Mouse (Mus musculus) E14TG2a.4 (cell line): ENCODE results near the gene Slc35d3.

Experiments
- CTCF ChIP-seq: conservative IDR thresholded peaks from 2 replicates; pipeline ENCODE4 v1.5.1; 2014; ENCODE audit warnings: low read length
- NANOG ChIP-seq: IDR thresholded peaks from 2 replicates; pipeline ENCODE4 v1.6.1; 2014; ENCODE audit warnings: borderline replicate concordance, low read length, mixed read lengths
- POU5F1 ChIP-seq: IDR thresholded peaks from 2 replicates; pipeline ENCODE4 v1.6.1; 2014; ENCODE audit warnings: low read length, borderline replicate concordance

GRCm38 (mm10) chr10:19889908-19890307 lies 38.6 kb upstream of the Slc35d3 start:
- TF ChIP-seq CTCF (no peak), NANOG (no peak), POU5F1 (no peak)
